Mouse (Mus musculus) activated CD4-positive, CD25-positive, alpha-beta regulatory T cell (primary cell): ENCODE results near the gene Syngr3. TPM values are rescaled to one million over a fixed set of nuclear protein-coding genes. Genes with fewer than 3 reads are reported as not detected.

Experiments
- polyA plus RNA-seq, 2 experiments: library from polyadenylated mRNA; unstranded; fragments of 100-300 nt; shearing (Covaris generic); gene quantifications; one replicate each; pipeline ENCODE4 v1.2.1; 2017

The Syngr3 gene
- 1 to 10 TPM in 1 of 2 experiments, under 1 TPM in 1; 0.92 to 1.0 TPM for polyA plus RNA-seq

DNA sequence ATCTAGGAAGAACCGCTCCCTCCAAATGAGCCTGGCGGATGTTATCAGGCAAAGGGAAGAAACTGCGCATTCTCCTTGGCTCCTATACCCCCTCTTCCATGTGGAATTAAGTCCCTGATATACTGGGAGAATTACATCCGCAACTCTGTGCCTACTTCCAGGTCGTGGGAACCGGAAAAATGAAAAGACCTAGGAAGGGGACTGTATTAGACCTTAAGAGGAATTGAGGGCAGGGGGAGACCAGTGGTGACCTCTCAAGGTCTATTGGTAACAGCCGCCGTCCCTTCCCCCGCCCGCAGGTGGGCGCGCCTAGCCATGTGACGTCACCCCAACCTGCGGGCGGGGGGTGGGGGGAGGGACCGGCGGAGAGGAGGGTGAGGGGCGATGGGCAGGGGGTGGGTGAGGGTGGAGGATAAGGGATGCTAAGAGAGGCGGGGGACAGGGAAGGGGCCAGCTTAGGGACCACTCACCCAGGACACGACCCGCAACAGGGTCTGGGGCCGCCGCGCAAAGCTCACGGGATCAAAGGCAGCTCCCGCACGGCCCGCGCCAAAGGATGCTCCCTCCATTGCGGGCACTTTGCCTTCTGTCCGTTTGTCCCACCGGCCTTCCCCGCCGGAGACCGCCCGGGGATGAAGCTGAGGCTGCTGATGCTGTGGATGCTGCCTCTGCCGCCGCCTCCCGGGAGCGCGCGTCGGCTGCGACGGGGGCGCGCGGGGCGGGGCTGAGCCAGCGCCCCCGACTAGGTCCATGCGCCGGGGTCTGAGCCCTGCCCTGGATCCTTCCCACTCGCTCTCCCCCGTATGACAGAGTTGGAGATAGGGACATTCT lies at the start of gene Syngr3:
Syngr3 (minus strand) TSS at position 705 of the 831 bp plus-strand sequence.

DNA sequence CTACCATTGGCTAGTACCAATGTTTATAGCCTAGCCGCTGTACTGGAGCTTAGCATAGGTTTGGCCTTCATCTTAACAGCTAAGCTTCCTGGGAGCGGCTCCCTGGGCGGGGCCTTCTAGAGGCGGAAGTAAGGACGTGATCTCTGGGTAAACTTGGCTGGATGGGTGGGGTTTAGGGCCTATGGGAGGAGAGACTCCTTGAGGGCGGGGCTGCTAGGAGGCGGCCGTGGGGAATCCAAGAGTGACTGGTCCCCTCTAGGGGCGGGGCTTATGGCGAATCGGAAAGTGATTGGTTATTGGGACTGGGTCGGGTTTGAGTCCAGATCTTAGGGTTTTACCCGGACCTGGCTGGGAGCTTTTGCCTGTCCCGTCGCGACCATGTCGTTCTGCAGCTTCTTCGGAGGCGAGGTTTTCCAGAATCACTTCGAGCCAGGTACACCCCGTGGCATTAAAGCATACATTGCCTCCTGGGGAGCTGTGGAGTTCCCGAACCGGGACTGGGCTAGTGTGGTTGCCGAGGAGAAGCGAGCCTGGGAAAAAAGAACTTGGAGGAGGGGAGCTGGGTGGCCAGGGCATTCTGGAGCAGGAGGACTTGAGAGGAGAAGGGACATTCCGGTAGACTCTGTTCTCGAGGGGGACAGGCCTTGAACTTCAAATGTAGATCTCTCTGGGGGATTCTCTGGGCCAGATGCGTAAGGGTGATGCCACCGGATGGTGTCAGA lies 46.7 kb upstream of the Syngr3 start, which contains the start of gene Msrb1:
Msrb1 (plus strand) TSS at position 313 of the 722 bp plus-strand sequence.

DNA sequence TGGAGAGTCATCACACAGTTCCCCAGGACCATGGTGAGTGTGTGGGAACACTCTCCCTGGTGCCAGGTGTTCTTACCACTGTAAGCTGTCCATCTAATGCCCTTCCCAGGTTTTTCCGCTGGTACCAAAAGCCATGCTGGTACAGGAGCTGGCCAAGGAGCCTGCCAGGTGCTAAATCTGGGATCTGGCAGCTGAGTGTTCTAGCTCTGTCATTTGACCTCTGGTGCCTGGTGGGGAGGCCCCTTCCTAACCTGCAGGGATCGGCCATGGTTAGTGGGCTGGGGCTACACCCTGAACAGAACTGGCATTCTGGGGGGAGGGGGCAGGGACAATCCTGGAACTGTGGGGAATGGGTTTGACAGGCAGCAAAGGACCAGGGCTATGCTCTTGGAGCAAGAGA lies 37.9 kb upstream of the Syngr3 start, which contains the start of gene Rpl3l:
Rpl3l (plus strand) TSS at position 203 of the 400 bp plus-strand sequence.

DNA sequence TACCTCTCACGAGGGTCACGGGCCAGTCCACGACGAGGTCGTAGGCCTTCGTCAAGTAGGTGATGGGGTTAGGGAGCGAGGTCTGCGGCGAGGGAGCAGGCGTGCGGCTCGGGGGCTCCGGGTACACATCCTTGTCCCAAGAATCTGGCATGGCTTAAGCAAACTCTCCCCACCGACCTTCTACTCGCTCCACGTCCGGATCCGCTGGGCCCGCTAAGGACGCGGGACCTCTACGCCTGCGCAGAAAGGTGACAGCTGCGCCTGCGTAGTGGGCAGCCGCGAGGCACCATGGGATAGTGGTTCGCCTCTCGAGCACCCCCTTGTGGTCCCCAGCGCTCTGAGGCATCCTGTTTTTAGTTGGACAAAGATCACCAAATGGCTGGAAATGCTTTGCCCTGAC lies 34.4 kb upstream of the Syngr3 start, which contains the start of gene Ndufb10:
Ndufb10 (minus strand) TSS at position 295 of the 400 bp plus-strand sequence.

DNA sequence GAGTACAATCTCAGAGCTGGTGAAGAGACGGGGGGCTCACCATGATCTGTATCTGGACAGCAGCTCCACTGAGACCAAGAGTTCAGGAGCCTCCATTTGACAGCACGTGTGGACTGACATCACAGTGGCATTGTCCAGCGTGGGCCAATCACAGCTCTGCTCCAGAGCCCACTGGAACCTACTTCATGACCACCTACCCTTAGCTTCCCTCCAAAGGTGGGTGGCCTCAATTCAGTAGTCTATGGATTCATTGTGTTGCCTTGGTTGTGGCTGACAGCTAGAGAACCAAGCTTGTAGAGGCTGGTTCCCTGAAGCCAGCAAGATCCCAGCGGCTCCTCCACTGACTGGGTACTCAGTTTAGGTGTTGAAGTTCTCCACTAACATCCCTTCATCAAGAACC lies 28.2 kb upstream of the Syngr3 start, which contains the start of the genes Rnf151 and Rps2:
Rnf151 (minus strand) TSS at position 121 of the 400 bp plus-strand sequence.
Rps2 (plus strand) TSS at position 174 of the 400 bp plus-strand sequence.

DNA sequence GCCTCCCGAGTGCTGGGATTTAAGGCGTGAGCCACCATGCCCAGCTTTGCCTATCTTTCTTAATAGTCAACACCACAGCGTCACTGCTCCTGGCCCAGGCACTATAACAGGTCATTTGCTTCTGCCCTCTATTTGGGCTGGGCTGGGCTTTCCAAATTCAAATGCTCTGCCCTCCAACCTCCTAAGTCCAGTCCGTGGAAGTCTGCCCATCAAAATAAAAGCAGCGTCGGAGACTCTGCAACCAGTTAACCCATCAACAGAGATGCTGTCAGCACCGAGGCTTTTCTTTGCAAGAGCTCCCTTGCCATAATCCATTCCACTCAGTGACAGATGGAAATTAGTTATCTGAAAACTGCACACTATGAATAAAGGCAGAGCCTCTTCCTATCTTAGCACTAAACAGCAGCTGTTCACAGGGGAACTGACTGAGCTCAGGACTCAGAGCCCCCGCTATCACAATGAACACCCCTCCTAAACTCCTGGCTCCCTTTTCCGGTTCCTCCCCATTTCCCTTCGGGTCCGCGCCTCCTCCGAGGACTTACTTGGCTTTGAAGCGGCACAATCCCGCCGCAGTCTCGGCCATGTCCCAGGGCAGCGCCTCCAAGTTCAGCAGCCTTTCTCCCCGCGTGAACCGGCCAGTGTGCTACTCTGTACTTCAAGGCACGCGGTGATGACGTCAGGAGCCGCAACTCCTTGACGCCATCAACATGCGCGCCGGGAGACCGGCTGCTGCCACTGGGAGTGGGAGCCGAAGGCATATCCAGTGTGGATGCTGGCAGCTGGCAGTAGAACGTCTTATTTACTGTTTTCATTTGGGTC lies 17.4 kb upstream of the Syngr3 start, which contains the start of gene Tbl3:
Tbl3 (minus strand) TSS at position 679 of the 819 bp plus-strand sequence.

DNA sequence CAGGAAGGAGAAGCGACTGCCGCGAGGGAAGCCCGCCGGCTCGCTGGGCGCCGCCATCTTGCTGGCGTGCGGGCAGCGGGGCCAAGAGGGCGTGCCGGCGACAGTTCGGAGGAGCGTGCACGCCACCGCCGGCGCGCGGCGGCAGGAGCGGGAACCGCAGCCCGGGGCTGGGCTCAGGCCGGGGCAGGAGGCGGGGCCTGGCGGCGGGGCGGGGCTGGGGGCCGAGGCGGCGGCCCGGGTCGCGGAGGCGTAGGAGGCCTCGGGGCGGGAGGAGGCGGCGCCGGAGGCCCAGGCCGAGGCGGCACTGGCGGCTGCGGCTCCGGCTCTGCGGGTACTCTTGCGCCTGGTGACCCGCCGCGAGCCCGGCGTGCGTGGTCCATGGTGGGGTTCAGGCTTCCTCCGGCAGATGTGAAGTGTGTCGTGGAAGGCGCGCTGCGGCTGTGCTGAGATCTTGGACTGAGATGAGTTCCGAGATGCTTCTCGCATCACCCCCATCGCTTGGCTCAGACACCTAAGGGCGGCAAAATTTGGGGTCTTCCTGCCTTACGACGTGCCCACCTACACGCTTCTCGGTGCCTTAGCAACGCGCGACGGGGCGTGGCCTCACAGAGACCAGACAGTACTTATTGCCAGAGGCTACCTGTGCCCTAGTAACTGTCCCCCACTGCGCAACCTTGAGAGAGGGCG lies 6.4 kb upstream of the Syngr3 start, which contains the start of the genes Gfer and Noxo1:
Gfer (minus strand) TSS at position 146 of the 687 bp plus-strand sequence.
Noxo1 (plus strand) TSS at position 224 of the 687 bp plus-strand sequence.

DNA sequence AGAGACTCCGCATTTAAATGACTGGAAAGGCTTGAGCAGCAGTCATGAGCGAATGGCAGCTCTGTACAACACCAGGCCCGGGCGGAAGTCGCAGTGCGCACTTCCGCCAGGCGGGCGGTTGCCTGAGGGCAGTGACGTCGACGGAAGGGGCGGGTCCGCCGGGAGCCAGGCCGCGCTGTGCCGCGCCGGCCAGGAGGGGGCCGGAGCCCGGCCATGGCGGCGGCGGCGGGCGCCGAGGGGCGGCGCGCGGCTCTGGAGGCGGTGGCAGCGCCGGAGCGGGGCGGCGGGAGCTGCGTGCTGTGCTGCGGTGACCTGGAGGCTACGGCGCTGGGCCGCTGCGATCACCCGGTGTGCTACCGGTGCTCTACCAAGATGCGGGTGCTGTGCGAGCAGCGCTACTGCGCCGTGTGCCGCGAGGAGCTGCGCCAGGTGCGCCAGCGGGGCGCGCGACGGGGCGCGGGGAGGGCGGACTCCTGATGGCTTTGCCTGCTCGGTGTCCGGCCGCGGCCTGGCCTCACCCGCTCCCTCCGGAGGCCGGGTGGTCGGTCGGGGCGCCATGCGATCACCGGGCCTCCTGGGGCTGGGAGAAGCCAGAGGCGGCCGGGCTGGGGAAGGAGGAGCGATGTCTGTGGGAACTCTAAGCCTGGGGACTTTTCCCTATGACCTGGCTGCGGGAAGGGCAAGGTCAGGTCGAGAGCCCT lies 20.1 kb downstream of the Syngr3 start, which contains the start of gene Zfp598:
Zfp598 (plus strand) TSS at position 143 of the 701 bp plus-strand sequence.

DNA sequence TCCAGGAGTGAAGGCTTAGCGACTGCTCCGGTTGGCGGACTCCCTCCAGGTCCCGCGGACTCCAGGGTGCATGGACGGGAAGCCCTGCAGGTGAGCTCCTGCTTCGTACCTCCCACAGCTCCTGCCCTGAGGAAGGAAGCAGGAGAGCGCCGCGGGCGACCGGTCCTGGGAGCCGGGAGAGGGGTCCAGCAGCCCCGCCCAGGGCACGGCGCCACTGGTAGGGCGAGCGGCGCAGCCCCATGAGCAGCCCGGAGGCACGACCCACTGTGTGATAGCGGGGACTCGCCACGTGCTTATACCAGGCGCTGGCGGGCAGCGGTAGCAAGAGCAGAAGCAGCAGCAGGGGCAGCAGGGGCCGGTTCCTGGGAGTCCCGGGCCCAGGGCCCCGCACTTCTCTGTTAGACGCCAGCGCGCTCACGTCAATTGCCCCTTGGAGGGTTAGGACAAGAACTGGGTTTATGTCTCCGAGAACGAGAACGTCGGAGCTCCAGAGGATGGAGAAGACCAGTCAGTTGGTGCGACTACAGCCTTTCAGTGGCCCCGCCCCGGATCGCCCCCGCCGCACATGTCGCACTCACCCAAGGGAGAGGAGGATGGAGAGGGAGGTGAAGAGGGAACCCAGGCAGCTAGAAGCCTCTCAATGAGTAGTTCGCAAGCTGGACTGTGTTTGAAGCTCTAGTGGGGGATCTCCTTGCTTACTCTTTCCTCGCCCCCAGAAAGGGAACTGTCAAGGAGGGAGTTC lies 31.6 kb downstream of the Syngr3 start, which contains the start of gene Npw:
Npw (minus strand) TSS at position 441 of the 742 bp plus-strand sequence.

DNA sequence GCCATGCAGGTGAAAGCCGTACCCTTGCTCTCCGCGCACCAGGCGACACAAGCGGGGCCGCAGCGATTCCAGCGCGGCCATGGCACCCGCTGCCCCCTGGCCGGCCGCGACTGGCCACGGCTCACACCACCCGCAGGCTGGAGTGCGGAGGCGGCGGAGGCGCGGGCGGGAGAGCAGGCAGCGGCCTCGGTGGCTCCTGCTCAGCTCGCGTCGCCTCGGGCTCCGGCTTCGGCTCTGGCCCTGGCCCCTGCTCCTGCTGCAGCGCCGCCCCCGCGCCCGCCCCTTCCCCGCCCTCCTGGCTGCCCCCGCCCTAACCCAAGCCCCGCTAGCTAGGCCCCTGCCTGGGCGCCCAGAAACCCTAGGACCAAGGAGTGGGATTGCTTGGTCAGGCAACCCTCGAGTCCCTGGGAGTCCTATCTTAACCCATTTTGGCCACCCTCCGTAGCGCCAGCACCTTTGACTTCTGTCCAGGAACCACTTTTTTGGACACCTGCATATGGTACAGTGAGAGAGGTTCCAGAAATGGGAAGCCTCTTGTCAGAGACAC lies 39.6 kb downstream of the Syngr3 start, which contains the start of gene Slc9a3r2:
Slc9a3r2 (minus strand) TSS at position 258 of the 547 bp plus-strand sequence.

Other genes starting within 250 kb of the Syngr3 start
- gene Dnase1l2, start 246.8 kb downstream of the Syngr3 start, polyA plus RNA-seq: 1 to 10 TPM; 1.7 to 4.9 TPM
- 10 to 100 TPM; 70.0 to 73.0 TPM for gene E4f1, start 219.6 kb downstream of the Syngr3 start, polyA plus RNA-seq
- 10 to 100 TPM; 40.8 to 46.2 TPM for gene Pgp, start 219.6 kb downstream of the Syngr3 start, polyA plus RNA-seq
- not detected for gene Bricd5, start 216.1 kb downstream of the Syngr3 start, polyA plus RNA-seq
- 10 to 100 TPM; 21.0 to 27.6 TPM for gene Mlst8, start 210.9 kb downstream of the Syngr3 start, polyA plus RNA-seq
- under 1 TPM; 0.12 to 0.76 TPM for gene Caskin1, start 201.4 kb downstream of the Syngr3 start, polyA plus RNA-seq
- 10 to 100 TPM; 64.2 to 74.9 TPM for gene Traf7, start 162.0 kb downstream of the Syngr3 start, polyA plus RNA-seq
- gene Rab26, start 155.7 kb downstream of the Syngr3 start, polyA plus RNA-seq: 10 to 100 TPM in 1 of 2 experiments, 1 to 10 TPM in 1; 6.7 to 13.8 TPM
- 10 to 100 TPM; 25.4 to 40.3 TPM for gene Pkd1, start 140.1 kb downstream of the Syngr3 start, polyA plus RNA-seq
- 10 to 100 TPM; 29.8 to 34.8 TPM for gene Tsc2, start 57.3 kb downstream of the Syngr3 start, polyA plus RNA-seq
- 1 to 10 TPM; 3.1 to 6.3 TPM for gene Nthl1, start 57.3 kb downstream of the Syngr3 start, polyA plus RNA-seq
- under 1 TPM in 1 of 2 experiments, not detected in 1; 0.45 TPM for gene Slc9a3r2, start 39.6 kb downstream of the Syngr3 start, polyA plus RNA-seq
- under 1 TPM in 1 of 2 experiments, not detected in 1; 0.35 TPM for gene Npw, start 31.5 kb downstream of the Syngr3 start, polyA plus RNA-seq
- 10 to 100 TPM; 14.7 to 16.2 TPM for gene Zfp598, start 20.3 kb downstream of the Syngr3 start, polyA plus RNA-seq
- gene Gfer, start 6.2 kb upstream of the Syngr3 start, polyA plus RNA-seq: 10 to 100 TPM; 34.1 to 41.6 TPM
- gene Noxo1, start 6.3 kb upstream of the Syngr3 start, polyA plus RNA-seq: 1 to 10 TPM; 1.3 to 1.4 TPM
- 10 to 100 TPM; 50.5 to 56.8 TPM for gene Tbl3, start 17.7 kb upstream of the Syngr3 start, polyA plus RNA-seq
- under 1 TPM; 0.18 to 0.50 TPM for gene Rnf151, start 28.1 kb upstream of the Syngr3 start, polyA plus RNA-seq
- gene Rps2, start 28.2 kb upstream of the Syngr3 start, polyA plus RNA-seq: 1,000 to 10,000 TPM in 1 of 2 experiments, 100 to 1,000 TPM in 1; 636 to 1,022 TPM
- 100 to 1,000 TPM; 191 to 287 TPM for gene Ndufb10, start 34.5 kb upstream of the Syngr3 start, polyA plus RNA-seq
- under 1 TPM; 0.16 to 0.18 TPM for gene Rpl3l, start 37.9 kb upstream of the Syngr3 start, polyA plus RNA-seq
- 10 to 100 TPM; 20.5 to 22.6 TPM for gene Msrb1, start 46.7 kb upstream of the Syngr3 start, polyA plus RNA-seq
- gene Hs3st6, start 63.0 kb upstream of the Syngr3 start, polyA plus RNA-seq: not detected
- not detected for gene Meiob, start 114.3 kb upstream of the Syngr3 start, polyA plus RNA-seq
- gene Hagh, start 150.2 kb upstream of the Syngr3 start, polyA plus RNA-seq: 10 to 100 TPM; 31.4 to 43.7 TPM
- gene Fahd1, start 160.4 kb upstream of the Syngr3 start, polyA plus RNA-seq: 1 to 10 TPM; 2.1 to 2.5 TPM
- not detected for gene Igfals, start 176.0 kb upstream of the Syngr3 start, polyA plus RNA-seq
- 100 to 1,000 TPM; 110 to 137 TPM for gene Nubp2, start 196.4 kb upstream of the Syngr3 start, polyA plus RNA-seq
- gene Spsb3, start 196.7 kb upstream of the Syngr3 start, polyA plus RNA-seq: 10 to 100 TPM; 55.8 to 76.0 TPM
- 10 to 100 TPM; 35.1 to 39.1 TPM for gene Eme2, start 205.1 kb upstream of the Syngr3 start, polyA plus RNA-seq
- gene Mrps34, start 205.2 kb upstream of the Syngr3 start, polyA plus RNA-seq: 100 to 1,000 TPM in 1 of 2 experiments, 10 to 100 TPM in 1; 86.5 to 135 TPM
- gene Nme3, start 206.5 kb upstream of the Syngr3 start, polyA plus RNA-seq: 10 to 100 TPM; 51.3 to 58.1 TPM
- gene Mapk8ip3, start 247.0 kb upstream of the Syngr3 start, polyA plus RNA-seq: 10 to 100 TPM; 30.5 to 33.8 TPM